Mouse (Mus musculus) limb, embryonic 14.5 days (tissue): ENCODE data around the gene Itm2c. TPM values are rescaled to one million over a fixed set of nuclear protein-coding genes. Genes with fewer than 3 reads are reported as not detected.

Source experiments
- ATAC-seq: fragments of 200-750 bp; cut with Nextera tagmentation; 2 replicates; pipeline ENCODE4 v1.8.0; 2017; ENCODE audit warnings: low read depth, moderate number of reproducible peaks, moderate TSS enrichment; ENCODE audit not compliant: low FRiP score
- DNase-seq: peaks from one replicate; pipeline ENCODE4 v3.0.0-alpha.2; 2015; ENCODE audit warnings: low spot score
- H3K27ac ChIP-seq: fragments of 300-500 bp; sonication (generic); replicated peaks from 2 replicates; pipeline ENCODE4 v1.5.1; 2014; ENCODE audit warnings: low read depth, mild to moderate bottlenecking, low read length, moderate library complexity, mixed read lengths
- H3K27me3 ChIP-seq: fragments of 300-500 bp; sonication (generic); 2 replicates; pipeline ENCODE4 v1.6.1; 2014; ENCODE audit warnings: low read length, mixed read lengths; ENCODE audit not compliant: control insufficient read depth, insufficient read depth
- H3K36me3 ChIP-seq: fragments of 300-500 bp; sonication (generic); 2 replicates; pipeline ENCODE4 v1.6.1; 2014; ENCODE audit warnings: mild to moderate bottlenecking, low read length, moderate library complexity, mixed read lengths; ENCODE audit not compliant: control insufficient read depth, insufficient read depth
- H3K4me1 ChIP-seq: fragments of 300-500 bp; sonication (generic); 2 replicates; pipeline ENCODE4 v1.6.1; 2014; ENCODE audit warnings: antibody characterized with exemption, low read length, mixed read lengths; ENCODE audit not compliant: control insufficient read depth, insufficient read depth
- H3K4me2 ChIP-seq: fragments of 300-500 bp; sonication (generic); replicated peaks from 2 replicates; pipeline ENCODE4 v1.6.1; 2014; ENCODE audit warnings: low read depth, mild to moderate bottlenecking, low read length, moderate library complexity; ENCODE audit not compliant: severe bottlenecking
- H3K4me3 ChIP-seq: fragments of 300-500 bp; sonication (generic); replicated peaks from 2 replicates; pipeline ENCODE4 v1.5.1; 2014; ENCODE audit warnings: low read length
- H3K9ac ChIP-seq: fragments of 300-500 bp; sonication (generic); 2 replicates; pipeline ENCODE4 v1.6.1; 2014; ENCODE audit warnings: mild to moderate bottlenecking, low read depth, low read length, moderate library complexity; ENCODE audit not compliant: severe bottlenecking
- H3K9me3 ChIP-seq: fragments of 300-500 bp; sonication (generic); 2 replicates; pipeline ENCODE4 v1.6.1; 2016; ENCODE audit warnings: low read length; ENCODE audit not compliant: control insufficient read depth
- POLR2A ChIP-seq: fragments of 200-500 bp; IDR thresholded peaks from 2 replicates; pipeline ENCODE4 v1.8.0; 2012; ENCODE audit warnings: inconsistent platforms, mild to moderate bottlenecking, moderate library complexity, borderline replicate concordance; ENCODE audit not compliant: insufficient read depth, insufficient read length; ENCODE audit errors: extremely low read depth
- WGBS: fragments of 180-500 bp; shearing (Covaris S2); extraction: QIAGEN DNeasy Blood & Tissue Kit; methylation state at CpG from one replicate; pipeline ENCODE4 v1.1.7; 2014; 5-methylcytosine and 5-hydroxymethylcytosine counted together
- polyA plus RNA-seq, 2 experiments: library from polyadenylated mRNA; depleted of rRNA in 1 of 2; stranded (reverse) in 1 of 2; unstranded in 1 of 2; fragments of >200 nt; fragmentation: Nextera tagmentation in 1 of 2; extraction: Ambion mirVana in 1 of 2; gene quantifications; 2 replicates each; pipeline versions ENCODE4 v1.2.1 to v1.2.3; 2012 to 2014

Itm2c gene
- polyA plus RNA-seq, 2 experiments = 181 to 213 TPM

GRCm38 (mm10) chr1:85919621-85920020, 25.5 kb downstream of the Itm2c start:
- TF ChIP-seq POLR2A = no peak
- no peak for ATAC-seq
- no peak overlapping the region for H3K9ac ChIP-seq
- no peaks in the 10 kb centered on the region for H3K27me3 ChIP-seq
- H3K4me2 ChIP-seq = no peak overlapping the region
- DNase-seq = no peak
- H3K9me3 ChIP-seq = no peaks in the 10 kb centered on the region
- no peak overlapping the region for H3K4me3 ChIP-seq
- H3K27ac ChIP-seq = no peak overlapping the region
- no peaks in the 10 kb centered on the region for H3K4me1 ChIP-seq
- H3K36me3 ChIP-seq = no peaks in the 10 kb centered on the region
- 68% methylated on average over 7 of the region's 7 CpGs for WGBS

- H3K27me3 ChIP-seq = no peaks in the 10 kb centered on the region
- no peaks in the 10 kb centered on the region for H3K4me1 ChIP-seq
- H3K4me2 ChIP-seq = no peak overlapping the region
- no peak for DNase-seq
- TF ChIP-seq POLR2A = no peak
- no peaks in the 10 kb centered on the region for H3K36me3 ChIP-seq
- H3K27ac ChIP-seq = no peak overlapping the region
- no peak for ATAC-seq
- no peak overlapping the region for H3K9ac ChIP-seq
- no peak overlapping the region for H3K4me3 ChIP-seq
- 89% methylated on average over 7 of the region's 7 CpGs for WGBS
- H3K9me3 ChIP-seq = no peaks in the 10 kb centered on the region
Measured at GRCm38 (mm10) chr1:85921725-85922124, 27.6 kb downstream of the Itm2c start.

GRCm38 (mm10) chr1:85922127-85922864, 28.2 kb downstream of the Itm2c start:
- H3K4me3 ChIP-seq = no peak overlapping the region
- H3K27me3 ChIP-seq = no peaks in the 10 kb centered on the region
- H3K4me1 ChIP-seq = no peaks in the 10 kb centered on the region
- H3K4me2 ChIP-seq = no peak overlapping the region
- ATAC-seq (0 out of 2 replicates have a peak, but pooled peaks have one; percentile 28), DNase-seq (no peak)
- no peaks in the 10 kb centered on the region for H3K36me3 ChIP-seq
- no peak overlapping the region for H3K27ac ChIP-seq
- no peak overlapping the region for H3K9ac ChIP-seq
- no peak for TF ChIP-seq POLR2A
- no peaks in the 10 kb centered on the region for H3K9me3 ChIP-seq
- 68% methylated on average over 7 of the region's 7 CpGs for WGBS

- no peaks in the 10 kb centered on the region for H3K27me3 ChIP-seq
- H3K4me1 ChIP-seq = peaks cover 3% of the 10 kb centered on the region; the same call in 1 of the 2 replicates
- H3K9me3 ChIP-seq = no peaks in the 10 kb centered on the region
- ATAC-seq (no peak), DNase-seq (no peak)
- no peak overlapping the region for H3K4me3 ChIP-seq
- WGBS = 72% methylated on average over 5 of the region's 5 CpGs
- no peak overlapping the region for H3K9ac ChIP-seq
- no peak for TF ChIP-seq POLR2A
- H3K4me2 ChIP-seq = no peak overlapping the region
- no peak overlapping the region for H3K27ac ChIP-seq
- no peaks in the 10 kb centered on the region for H3K36me3 ChIP-seq
Measured at GRCm38 (mm10) chr1:85922865-85923211, 28.8 kb downstream of the Itm2c start.

- WGBS = 64% methylated on average over 5 of the region's 5 CpGs
- ATAC-seq (no peak), DNase-seq (no peak)
- Histone ChIP-seq H3K4me1 (peaks cover 15% of the 10 kb centered on the region), H3K36me3 (no peaks in the 10 kb centered on the region), H3K27ac (no peak overlapping the region), H3K9ac (no peak overlapping the region), H3K9me3 (no peaks in the 10 kb centered on the region), H3K4me3 (no peak overlapping the region), H3K27me3 (no peaks in the 10 kb centered on the region), H3K4me2 (no peak overlapping the region)
- no peak for TF ChIP-seq POLR2A
Measured at GRCm38 (mm10) chr1:85925183-85925582, 31.1 kb downstream of the Itm2c start.
